Mouse (Mus musculus) lung, embryonic 14.5 days (tissue): ENCODE results near the gene Wdr63. TPM values are rescaled to one million over a fixed set of nuclear protein-coding genes. Genes with fewer than 3 reads are reported as not detected.

ENCODE experiments used
- ATAC-seq: fragments of 200-750 bp; cut with Nextera tagmentation; 2 replicates; pipeline ENCODE4 v1.8.0; 2017; ENCODE audit warnings: mild to moderate bottlenecking, moderate TSS enrichment, moderate library complexity; ENCODE audit not compliant: insufficient read depth
- DNase-seq: peaks from one replicate; pipeline ENCODE4 v3.0.0-alpha.2; 2015
- H3K27ac ChIP-seq: fragments of 300-500 bp; sonication (generic); 2 replicates; pipeline ENCODE4 v1.5.1; 2014; ENCODE audit warnings: low read depth, mild to moderate bottlenecking, moderate library complexity
- H3K27me3 ChIP-seq: fragments of 300-500 bp; sonication (generic); 2 replicates; pipeline ENCODE4 v1.6.1; 2014; ENCODE audit warnings: low read length, control low read depth; ENCODE audit not compliant: insufficient read depth
- H3K36me3 ChIP-seq: fragments of 300-500 bp; sonication (generic); 2 replicates; pipeline ENCODE4 v1.6.1; 2014; ENCODE audit warnings: control low read depth; ENCODE audit not compliant: insufficient read depth
- H3K4me1 ChIP-seq: fragments of 300-500 bp; sonication (generic); 2 replicates; pipeline ENCODE4 v1.6.1; 2014; ENCODE audit warnings: antibody characterized with exemption, control low read depth; ENCODE audit not compliant: insufficient read depth
- H3K4me2 ChIP-seq: fragments of 300-500 bp; sonication (generic); 2 replicates; pipeline ENCODE4 v1.6.1; 2014; ENCODE audit warnings: mild to moderate bottlenecking
- H3K4me3 ChIP-seq: fragments of 300-500 bp; sonication (generic); 2 replicates; pipeline ENCODE4 v1.5.1; 2014; ENCODE audit warnings: low read depth, low read length
- H3K9ac ChIP-seq: fragments of 300-500 bp; sonication (generic); 2 replicates; pipeline ENCODE4 v1.6.1; 2014
- H3K9me3 ChIP-seq: fragments of 300-500 bp; sonication (generic); 2 replicates; pipeline ENCODE4 v1.6.1; 2016; ENCODE audit warnings: low read depth, low read length, control low read depth
- CTCF ChIP-seq: IDR thresholded peaks from 2 replicates; pipeline ENCODE4 v1.5.1; 2016; ENCODE audit warnings: antibody characterized with exemption, low read depth
- WGBS: fragments of 180-500 bp; shearing (Covaris S2); extraction: QIAGEN DNeasy Blood & Tissue Kit; methylation state at CpG from one replicate; pipeline ENCODE4 v1.1.7; 2014; 5-methylcytosine and 5-hydroxymethylcytosine counted together
- polyA plus RNA-seq: library from polyadenylated mRNA; unstranded; fragments of >200 nt; fragmentation: Nextera tagmentation; extraction: Ambion mirVana; gene quantifications from 2 replicates; pipeline ENCODE4 v1.2.1, GENCODE M21; 2014

Gene Wdr63
- polyA plus RNA-seq, 1 experiment from 2014 or later: not detected

- no peaks in the 10 kb centered on the region for H3K36me3 ChIP-seq
- ATAC-seq: no peak
Observed at GRCm38 (mm10) chr3:146053082-146053814, 54.7 kb downstream of the Wdr63 start.

GRCm38 (mm10) chr3:146051277-146052007 lies 56.5 kb downstream of the Wdr63 start:
- H3K4me2 ChIP-seq: no peak overlapping the region
- 50% methylated on average over 11 of the region's 11 CpGs for WGBS
- H3K36me3 ChIP-seq: no peaks in the 10 kb centered on the region
- no peaks in the 10 kb centered on the region for H3K9me3 ChIP-seq
- no peak for TF ChIP-seq CTCF
- DNase-seq (peak; percentile 82), ATAC-seq (peak; percentile 39; the same call in 1 of the 2 replicates)
- H3K4me1 ChIP-seq: no peaks in the 10 kb centered on the region
- no peak overlapping the region for H3K27ac ChIP-seq
- no peak overlapping the region for H3K4me3 ChIP-seq
- H3K27me3 ChIP-seq: no peaks in the 10 kb centered on the region
- no peak overlapping the region for H3K9ac ChIP-seq

More at GRCm38 (mm10) chr3:146053082-146053814, 54.7 kb downstream of the Wdr63 start:
- Histone ChIP-seq H3K27ac (no peak overlapping the region), H3K9ac (no peak overlapping the region), H3K27me3 (no peaks in the 10 kb centered on the region), H3K4me1 (no peaks in the 10 kb centered on the region), H3K9me3 (no peaks in the 10 kb centered on the region), H3K4me3 (no peak overlapping the region), H3K4me2 (no peak overlapping the region)
- TF ChIP-seq CTCF: peak; percentile 7; the same call in 1 of the 2 replicates
- no peak for DNase-seq
- WGBS: 61% methylated on average over 6 of the region's 6 CpGs

- no peak for TF ChIP-seq CTCF
- WGBS: 65% methylated on average over 5 of the region's 5 CpGs
- no peak for ATAC-seq
Observed at GRCm38 (mm10) chr3:146049951-146050350, 58.0 kb downstream of the Wdr63 start.

GRCm38 (mm10) chr3:146047704-146048207 lies 60.2 kb downstream of the Wdr63 start:
- H3K9ac ChIP-seq: no peak overlapping the region
- peak; percentile 82 for DNase-seq

More at GRCm38 (mm10) chr3:146049951-146050350, 58.0 kb downstream of the Wdr63 start:
- no peaks in the 10 kb centered on the region for H3K27me3 ChIP-seq
- peaks cover 4% of the 10 kb centered on the region; the same call in 1 of the 2 replicates for H3K4me1 ChIP-seq
- no peaks in the 10 kb centered on the region for H3K9me3 ChIP-seq
- H3K4me3 ChIP-seq: no peak overlapping the region
- no peak overlapping the region for H3K27ac ChIP-seq
- H3K36me3 ChIP-seq: no peaks in the 10 kb centered on the region
- no peak overlapping the region for H3K4me2 ChIP-seq
- H3K9ac ChIP-seq: no peak overlapping the region
- no peak for DNase-seq

GRCm38 (mm10) chr3:146046076-146046475 lies 61.9 kb downstream of the Wdr63 start:
- Histone ChIP-seq H3K9me3 (no peaks in the 10 kb centered on the region), H3K4me3 (no peak overlapping the region), H3K27me3 (no peaks in the 10 kb centered on the region), H3K36me3 (no peaks in the 10 kb centered on the region), H3K27ac (no peak overlapping the region), H3K4me2 (no peak overlapping the region), H3K4me1 (peaks cover 5% of the 10 kb centered on the region; the same call in 1 of the 2 replicates), H3K9ac (no peak overlapping the region)
- no peak for ATAC-seq
- TF ChIP-seq CTCF: no peak
- 83% methylated on average over 11 of the region's 11 CpGs for WGBS
- no peak for DNase-seq

More at GRCm38 (mm10) chr3:146047704-146048207, 60.2 kb downstream of the Wdr63 start:
- no peaks in the 10 kb centered on the region for H3K9me3 ChIP-seq
- no peaks in the 10 kb centered on the region for H3K27me3 ChIP-seq
- no peak overlapping the region for H3K4me3 ChIP-seq
- peaks cover 5% of the 10 kb centered on the region; the same call in 1 of the 2 replicates for H3K4me1 ChIP-seq
- H3K27ac ChIP-seq: no peak overlapping the region
- TF ChIP-seq CTCF: no peak
- H3K4me2 ChIP-seq: peak overlapping the region; percentile 38
- peak; percentile 58 for ATAC-seq
- no peaks in the 10 kb centered on the region for H3K36me3 ChIP-seq
- 21% methylated on average over 15 of the region's 15 CpGs for WGBS

GRCm38 (mm10) chr3:146044977-146045376 lies 63.0 kb downstream of the Wdr63 start:
- no peak overlapping the region for H3K27ac ChIP-seq
- no peak overlapping the region for H3K4me3 ChIP-seq
- H3K27me3 ChIP-seq: no peaks in the 10 kb centered on the region
- no peak for TF ChIP-seq CTCF
- 22% methylated on average over 11 of the region's 11 CpGs for WGBS
- no peaks in the 10 kb centered on the region for H3K36me3 ChIP-seq
- peaks cover 5% of the 10 kb centered on the region; the same call in 1 of the 2 replicates for H3K4me1 ChIP-seq
- H3K9me3 ChIP-seq: no peaks in the 10 kb centered on the region
- ATAC-seq (peak; percentile 48; the same call in 1 of the 2 replicates), DNase-seq (peak; percentile 29)
- no peak overlapping the region for H3K9ac ChIP-seq
- 0 out of 2 replicates have a peak overlapping the region, but pooled peaks have one; percentile 18 for H3K4me2 ChIP-seq
